Mouse (Mus musculus) stomach, embryonic 15.5 days (tissue): ENCODE results near the gene Gart. TPM values are rescaled to one million over a fixed set of nuclear protein-coding genes. Genes with fewer than 3 reads are reported as not detected.

ENCODE experiments used
- ATAC-seq: fragments of 200-750 bp; cut with Nextera tagmentation; 2 replicates; pipeline ENCODE4 v1.8.0; 2017; ENCODE audit warnings: low read depth, moderate number of reproducible peaks, moderate TSS enrichment; ENCODE audit not compliant: insufficient read depth, low FRiP score
- H3K27ac ChIP-seq: fragments of 300-500 bp; sonication (generic); 2 replicates; pipeline ENCODE4 v1.5.1; 2015; ENCODE audit warnings: mild to moderate bottlenecking, inconsistent platforms
- H3K27me3 ChIP-seq: fragments of 300-500 bp; sonication (generic); replicated peaks from 2 replicates; pipeline ENCODE4 v1.6.1; 2015; ENCODE audit warnings: inconsistent platforms
- H3K36me3 ChIP-seq: fragments of 300-500 bp; sonication (generic); 2 replicates; pipeline ENCODE4 v1.6.1; 2015; ENCODE audit warnings: inconsistent platforms
- H3K4me1 ChIP-seq: fragments of 300-500 bp; sonication (generic); 2 replicates; pipeline ENCODE4 v1.6.1; 2015; ENCODE audit warnings: inconsistent platforms
- H3K4me2 ChIP-seq: fragments of 300-500 bp; sonication (generic); 2 replicates; pipeline ENCODE4 v1.6.1; 2015; ENCODE audit warnings: mild to moderate bottlenecking, inconsistent platforms
- H3K4me3 ChIP-seq: fragments of 300-500 bp; sonication (generic); replicated peaks from 2 replicates; pipeline ENCODE4 v1.5.1; 2015; ENCODE audit warnings: inconsistent platforms
- H3K9ac ChIP-seq: fragments of 300-500 bp; sonication (generic); 2 replicates; pipeline ENCODE4 v1.6.1; 2015; ENCODE audit warnings: inconsistent platforms
- H3K9me3 ChIP-seq: fragments of 300-500 bp; sonication (generic); 2 replicates; pipeline ENCODE4 v1.6.1; 2016; ENCODE audit warnings: inconsistent platforms
- WGBS: fragments of 180-500 bp; shearing (Covaris S2); methylation state at CpG from one replicate; pipeline ENCODE4 v1.1.7; 2015; 5-methylcytosine and 5-hydroxymethylcytosine counted together
- polyA plus RNA-seq: library from polyadenylated mRNA; unstranded; fragments of >200 nt; fragmentation: Nextera tagmentation; extraction: Ambion mirVana; gene quantifications from 2 replicates; pipeline ENCODE4 v1.2.1, GENCODE M21; 2015

Gart gene
- polyA plus RNA-seq, 1 experiment from 2014 or later: 107 TPM

DNA sequence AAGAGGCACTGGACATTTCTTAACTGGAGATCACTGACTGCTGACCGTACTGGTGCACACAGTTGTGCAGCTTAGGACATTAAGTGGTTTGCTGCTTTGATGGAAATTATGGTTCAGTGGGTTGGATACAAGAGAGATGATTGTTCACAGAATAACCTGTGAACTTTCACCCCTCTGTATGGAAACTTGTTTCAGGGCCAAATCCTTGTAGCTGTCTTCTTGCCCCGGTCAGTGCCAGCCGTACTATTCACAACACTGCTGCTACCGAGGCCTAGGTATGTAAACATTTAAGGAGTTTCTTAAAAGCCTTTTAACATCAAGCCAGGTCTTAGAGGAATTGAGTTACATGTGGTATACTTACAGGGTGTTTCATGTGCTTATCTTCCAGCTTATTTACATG lies 27.7 kb upstream of the Gart start:
- no peaks in the 10 kb centered on the region for H3K27me3 ChIP-seq
- ATAC-seq: no peak
- H3K36me3 ChIP-seq: peaks cover 57% of the 10 kb centered on the region
- no peaks in the 10 kb centered on the region for H3K4me1 ChIP-seq
- H3K4me3 ChIP-seq: no peak overlapping the region
- H3K9me3 ChIP-seq: no peaks in the 10 kb centered on the region
- no peak overlapping the region for H3K9ac ChIP-seq
- no peak overlapping the region for H3K4me2 ChIP-seq
- H3K27ac ChIP-seq: no peak overlapping the region
- 50% methylated on average over 4 of the region's 4 CpGs for WGBS

DNA sequence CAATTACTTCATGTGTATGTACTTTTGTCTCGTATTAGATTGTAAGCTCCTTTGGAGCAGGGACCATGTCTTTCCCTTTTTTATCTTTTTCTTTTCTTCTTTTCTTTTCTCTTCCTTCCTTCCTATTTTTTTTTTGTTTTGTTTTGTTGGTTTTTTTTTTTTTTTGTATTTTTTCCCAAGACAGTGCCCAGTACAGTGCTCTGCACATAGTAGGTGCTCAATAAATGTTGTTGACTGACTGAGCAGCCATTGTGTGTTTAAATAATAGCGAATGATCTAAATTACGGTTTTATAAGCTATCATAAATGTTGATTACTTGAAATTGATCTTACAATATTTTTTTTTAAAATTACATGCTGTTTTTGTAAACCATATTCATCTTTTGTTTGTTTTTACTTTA lies 17.0 kb upstream of the Gart start:
- H3K9ac ChIP-seq: no peak overlapping the region
- no peak overlapping the region for H3K4me2 ChIP-seq
- no peak for ATAC-seq
- 94% methylated on average over 3 of the region's 3 CpGs for WGBS
- no peaks in the 10 kb centered on the region for H3K4me1 ChIP-seq
- no peaks in the 10 kb centered on the region for H3K9me3 ChIP-seq
- H3K27ac ChIP-seq: no peak overlapping the region
- no peak overlapping the region for H3K4me3 ChIP-seq
- peaks cover 52% of the 10 kb centered on the region for H3K36me3 ChIP-seq
- no peaks in the 10 kb centered on the region for H3K27me3 ChIP-seq

DNA sequence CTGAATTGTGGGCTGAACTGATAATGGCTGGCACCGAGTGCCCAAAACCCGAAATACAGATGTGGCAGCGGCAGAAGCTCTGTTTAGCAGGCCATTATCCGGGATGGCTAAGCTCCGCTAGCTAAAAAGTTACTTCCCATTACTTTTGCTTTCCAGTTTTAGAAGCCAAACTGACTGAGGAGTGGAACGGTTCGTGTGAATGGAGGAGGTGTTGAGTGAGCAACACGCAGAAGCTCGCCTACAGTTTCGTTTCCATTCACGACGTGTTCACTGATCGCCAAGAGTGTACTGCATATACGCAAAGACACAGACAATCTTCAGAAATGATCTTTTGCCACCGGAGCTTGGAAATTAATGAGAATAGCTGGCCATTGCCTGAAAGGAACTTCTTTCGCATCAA lies 15.6 kb upstream of the Gart start:
- H3K27ac ChIP-seq: no peak overlapping the region
- ATAC-seq: no peak
- H3K9me3 ChIP-seq: no peaks in the 10 kb centered on the region
- peaks cover 64% of the 10 kb centered on the region for H3K36me3 ChIP-seq
- no peak overlapping the region for H3K4me3 ChIP-seq
- no peak overlapping the region for H3K9ac ChIP-seq
- H3K4me2 ChIP-seq: no peak overlapping the region
- no peaks in the 10 kb centered on the region for H3K27me3 ChIP-seq
- no peaks in the 10 kb centered on the region for H3K4me1 ChIP-seq
- WGBS: 92% methylated on average over 16 of the region's 16 CpGs

DNA sequence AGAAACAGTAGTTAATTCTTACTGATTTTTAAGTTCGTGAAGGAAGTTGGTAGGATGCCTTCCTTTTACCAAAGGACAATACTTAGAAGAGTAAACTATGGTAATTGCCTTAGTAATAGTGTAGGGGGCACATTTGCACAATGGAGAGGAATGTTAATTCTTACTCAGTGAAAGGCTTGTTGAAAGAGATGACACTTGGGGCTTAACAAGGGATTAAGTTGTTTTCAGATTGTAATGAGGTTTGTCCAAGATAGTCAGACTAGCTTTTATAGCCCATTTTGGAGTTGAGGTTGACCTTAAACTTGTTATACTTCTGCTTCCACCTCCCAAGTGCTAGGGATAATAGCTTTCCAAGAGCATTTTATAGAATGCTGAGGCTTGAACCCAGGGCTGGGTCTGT lies 14.6 kb upstream of the Gart start:
- ATAC-seq: no peak
- WGBS: 65% methylated on average over 1 of the region's 1 CpGs
- Histone ChIP-seq H3K9me3 (no peaks in the 10 kb centered on the region), H3K4me2 (no peak overlapping the region), H3K9ac (no peak overlapping the region), H3K36me3 (peaks cover 67% of the 10 kb centered on the region), H3K27me3 (no peaks in the 10 kb centered on the region), H3K4me3 (no peak overlapping the region), H3K4me1 (no peaks in the 10 kb centered on the region), H3K27ac (no peak overlapping the region)

DNA sequence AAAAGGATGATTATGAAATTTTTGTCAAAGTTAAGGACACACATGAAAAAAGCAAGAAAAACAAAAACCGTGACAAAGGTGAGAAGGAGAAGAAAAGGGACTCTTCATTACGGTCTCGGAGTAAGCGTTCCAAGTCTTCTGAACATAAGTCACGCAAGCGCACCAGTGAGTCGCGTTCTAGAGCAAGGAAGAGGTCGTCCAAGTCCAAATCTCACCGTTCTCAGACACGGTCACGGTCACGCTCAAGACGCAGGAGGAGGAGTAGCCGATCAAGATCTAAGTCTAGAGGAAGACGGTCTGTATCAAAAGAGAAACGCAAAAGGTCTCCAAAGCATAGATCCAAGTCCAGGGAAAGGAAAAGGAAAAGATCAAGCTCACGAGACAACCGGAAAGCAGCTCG lies 13.0 kb upstream of the Gart start:
- Histone ChIP-seq H3K9me3 (no peaks in the 10 kb centered on the region), H3K4me3 (no peak overlapping the region), H3K27me3 (no peaks in the 10 kb centered on the region), H3K4me1 (no peaks in the 10 kb centered on the region), H3K36me3 (peaks cover 71% of the 10 kb centered on the region), H3K9ac (no peak overlapping the region), H3K4me2 (no peak overlapping the region), H3K27ac (no peak overlapping the region)
- ATAC-seq: no peak
- 96% methylated on average over 20 of the region's 20 CpGs for WGBS

DNA sequence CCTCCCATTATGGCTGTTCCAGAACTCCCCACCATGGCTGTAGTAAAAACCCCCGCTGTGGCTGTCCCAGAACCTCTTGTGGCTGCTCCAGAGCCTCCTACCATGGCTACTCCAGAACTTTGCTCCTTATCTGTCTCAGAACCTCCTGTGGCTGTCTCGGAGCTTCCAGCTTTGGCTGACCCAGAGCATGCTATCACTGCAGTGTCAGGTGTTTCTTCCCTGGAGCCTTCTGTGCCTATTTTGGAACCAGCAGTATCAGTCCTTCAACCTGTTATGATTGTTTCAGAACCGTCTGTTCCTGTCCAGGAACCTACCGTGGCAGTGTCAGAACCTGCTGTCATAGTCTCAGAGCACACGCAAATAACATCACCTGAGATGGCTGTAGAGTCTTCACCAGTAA lies 11.7 kb upstream of the Gart start:
- Histone ChIP-seq H3K9ac (no peak overlapping the region), H3K27me3 (no peaks in the 10 kb centered on the region), H3K27ac (no peak overlapping the region), H3K4me3 (no peak overlapping the region), H3K4me2 (no peak overlapping the region), H3K4me1 (no peaks in the 10 kb centered on the region), H3K36me3 (peaks cover 71% of the 10 kb centered on the region), H3K9me3 (no peaks in the 10 kb centered on the region)
- WGBS: 93% methylated on average over 5 of the region's 5 CpGs
- ATAC-seq: no peak

DNA sequence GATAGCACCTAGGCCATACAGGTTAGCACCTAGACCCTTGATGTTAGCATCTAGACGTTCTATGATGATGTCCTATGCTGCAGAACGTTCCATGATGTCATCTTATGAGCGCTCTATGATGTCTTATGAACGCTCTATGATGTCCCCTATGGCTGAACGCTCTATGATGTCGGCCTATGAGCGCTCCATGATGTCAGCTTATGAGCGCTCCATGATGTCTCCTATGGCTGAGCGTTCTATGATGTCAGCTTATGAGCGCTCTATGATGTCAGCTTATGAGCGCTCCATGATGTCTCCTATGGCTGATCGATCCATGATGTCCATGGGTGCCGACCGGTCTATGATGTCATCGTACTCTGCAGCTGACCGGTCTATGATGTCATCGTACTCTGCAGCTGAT lies 10.5 kb upstream of the Gart start:
- Histone ChIP-seq H3K36me3 (peaks cover 68% of the 10 kb centered on the region), H3K27me3 (no peaks in the 10 kb centered on the region), H3K4me1 (peaks cover 3% of the 10 kb centered on the region; the same call in 1 of the 2 replicates), H3K27ac (no peak overlapping the region), H3K9me3 (no peaks in the 10 kb centered on the region), H3K4me3 (no peak overlapping the region), H3K4me2 (no peak overlapping the region), H3K9ac (no peak overlapping the region)
- 98% methylated on average over 17 of the region's 17 CpGs for WGBS
- ATAC-seq: peak; percentile 27; the same call in 1 of the 2 replicates

DNA sequence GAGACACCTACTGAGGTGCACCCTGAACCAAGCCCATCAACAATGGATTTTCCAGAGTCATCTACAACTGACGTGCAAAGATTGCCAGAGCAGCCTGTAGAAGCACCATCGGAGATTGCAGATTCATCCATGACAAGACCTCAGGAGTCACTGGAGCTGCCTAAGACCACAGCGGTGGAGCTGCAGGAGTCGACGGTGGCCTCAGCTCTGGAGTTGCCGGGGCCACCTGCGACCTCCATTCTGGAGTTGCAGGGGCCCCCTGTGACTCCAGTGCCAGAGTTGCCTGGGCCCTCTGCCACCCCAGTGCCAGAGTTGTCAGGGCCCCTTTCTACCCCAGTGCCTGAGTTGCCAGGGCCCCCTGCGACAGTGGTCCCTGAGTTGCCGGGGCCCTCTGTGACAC lies 8.5 kb upstream of the Gart start:
- H3K4me1 ChIP-seq: peaks cover 5% of the 10 kb centered on the region; the same call in 1 of the 2 replicates
- WGBS: 97% methylated on average over 9 of the region's 9 CpGs
- H3K9me3 ChIP-seq: no peaks in the 10 kb centered on the region
- no peak overlapping the region for H3K9ac ChIP-seq
- no peak overlapping the region for H3K4me2 ChIP-seq
- no peaks in the 10 kb centered on the region for H3K27me3 ChIP-seq
- ATAC-seq: no peak
- no peak overlapping the region for H3K4me3 ChIP-seq
- H3K27ac ChIP-seq: no peak overlapping the region
- peaks cover 69% of the 10 kb centered on the region for H3K36me3 ChIP-seq

DNA sequence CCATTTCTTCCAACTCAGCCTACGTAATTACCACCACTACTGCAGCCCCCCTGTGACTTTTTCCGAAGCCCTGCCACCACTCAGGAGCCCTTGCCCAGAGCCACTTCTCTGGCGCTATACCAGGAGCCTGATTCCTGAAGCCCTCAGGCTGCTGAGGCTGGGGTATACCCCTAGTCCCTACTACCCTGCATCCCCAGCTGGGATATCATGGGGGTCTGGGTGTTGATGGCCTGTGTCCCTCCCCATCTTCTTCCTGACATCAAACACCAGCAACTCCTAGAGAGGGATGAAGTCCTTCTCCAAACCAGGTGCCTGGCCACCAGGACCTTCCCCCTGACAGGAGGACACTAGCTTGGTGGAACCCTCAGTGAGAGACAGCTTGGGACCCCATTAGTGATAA lies 5.4 kb upstream of the Gart start:
- Histone ChIP-seq H3K9ac (no peak overlapping the region), H3K4me2 (no peak overlapping the region), H3K27me3 (no peaks in the 10 kb centered on the region), H3K27ac (no peak overlapping the region), H3K4me1 (peaks cover 9% of the 10 kb centered on the region), H3K36me3 (peaks cover 38% of the 10 kb centered on the region), H3K4me3 (no peak overlapping the region), H3K9me3 (no peaks in the 10 kb centered on the region)
- WGBS: 93% methylated on average over 3 of the region's 3 CpGs
- ATAC-seq: no peak

DNA sequence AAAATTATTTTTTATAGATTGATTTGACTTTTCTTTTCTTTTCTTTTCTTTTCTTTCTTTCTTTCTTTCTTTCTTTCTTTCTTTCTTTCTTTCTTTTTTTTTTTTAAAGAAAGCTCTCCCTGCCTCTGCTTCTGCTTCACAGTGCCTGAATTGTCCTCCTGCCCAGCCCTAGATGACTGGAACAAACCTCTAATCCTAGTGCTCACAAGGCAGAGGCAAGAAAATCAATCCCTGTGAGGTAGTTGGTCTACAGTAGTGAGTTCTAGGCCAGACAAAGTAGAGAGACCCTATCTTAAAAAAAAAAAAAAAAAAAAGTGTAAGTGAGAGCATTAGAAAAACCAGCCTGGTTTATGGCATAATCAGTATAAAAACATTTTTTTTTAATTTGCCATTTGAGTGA lies 3.0 kb upstream of the Gart start:
- Histone ChIP-seq H3K9ac (no peak overlapping the region), H3K4me3 (no peak overlapping the region), H3K4me2 (no peak overlapping the region), H3K27ac (no peak overlapping the region), H3K4me1 (peaks cover 9% of the 10 kb centered on the region), H3K27me3 (no peaks in the 10 kb centered on the region), H3K9me3 (no peaks in the 10 kb centered on the region), H3K36me3 (peaks cover 14% of the 10 kb centered on the region)
- ATAC-seq: no peak

DNA sequence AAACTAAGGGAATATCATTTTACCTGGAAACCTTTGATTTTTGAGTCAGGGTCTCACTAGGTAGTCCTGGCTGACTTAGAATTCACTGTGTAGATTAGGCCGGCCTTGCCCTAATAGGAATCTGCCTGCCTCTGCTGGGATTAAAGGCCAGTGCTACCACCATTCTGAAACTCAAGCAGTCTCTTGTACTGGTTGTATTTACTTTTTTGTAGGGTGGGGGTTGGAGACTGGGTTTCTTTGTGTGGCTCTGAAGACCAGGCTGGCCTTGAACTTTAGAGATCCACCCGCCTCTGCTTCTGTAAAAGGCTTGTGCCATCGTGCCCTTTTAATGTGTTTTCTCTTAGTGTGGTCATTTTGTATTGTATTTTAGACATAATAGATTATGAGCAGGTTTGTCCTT lies 2.5 kb upstream of the Gart start:
- H3K27ac ChIP-seq: no peak overlapping the region
- ATAC-seq: no peak
- H3K36me3 ChIP-seq: peaks cover 12% of the 10 kb centered on the region
- peak overlapping the region; percentile 57 for H3K4me2 ChIP-seq
- no peak overlapping the region; the same call in 1 of the 2 replicates for H3K9ac ChIP-seq
- peaks cover 9% of the 10 kb centered on the region for H3K4me1 ChIP-seq
- H3K4me3 ChIP-seq: peak overlapping the region; percentile 27
- no peaks in the 10 kb centered on the region for H3K27me3 ChIP-seq
- H3K9me3 ChIP-seq: no peaks in the 10 kb centered on the region
- WGBS: 56% methylated on average over 3 of the region's 3 CpGs

DNA sequence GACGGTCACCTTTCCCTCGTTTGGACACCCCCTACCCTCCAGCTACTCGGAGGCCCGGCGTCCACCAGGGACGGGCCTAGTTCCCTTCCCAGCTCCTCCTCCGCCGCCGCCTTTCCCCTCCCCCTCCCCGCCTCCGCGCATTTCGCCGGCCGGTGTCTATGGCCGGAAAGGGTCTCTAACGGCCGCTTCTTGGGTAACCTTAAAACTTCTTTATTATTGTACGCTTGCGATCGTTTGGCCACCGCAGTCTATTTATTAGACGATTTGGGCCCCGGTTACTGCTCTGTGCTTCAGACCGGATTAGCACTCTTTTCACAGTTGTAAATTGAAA lies 1.4 kb upstream of the Gart start:
- Histone ChIP-seq H3K9ac (peak overlapping the region; percentile 80), H3K36me3 (peaks cover 7% of the 10 kb centered on the region), H3K4me3 (peak overlapping the region; percentile 76), H3K27me3 (no peaks in the 10 kb centered on the region), H3K4me1 (peaks cover 9% of the 10 kb centered on the region), H3K9me3 (no peaks in the 10 kb centered on the region), H3K4me2 (peak overlapping the region; percentile 56), H3K27ac (peak overlapping the region; percentile 99)
- peak; percentile 62 for ATAC-seq
- WGBS: under 1% methylated on average over 25 of the region's 25 CpGs

DNA sequence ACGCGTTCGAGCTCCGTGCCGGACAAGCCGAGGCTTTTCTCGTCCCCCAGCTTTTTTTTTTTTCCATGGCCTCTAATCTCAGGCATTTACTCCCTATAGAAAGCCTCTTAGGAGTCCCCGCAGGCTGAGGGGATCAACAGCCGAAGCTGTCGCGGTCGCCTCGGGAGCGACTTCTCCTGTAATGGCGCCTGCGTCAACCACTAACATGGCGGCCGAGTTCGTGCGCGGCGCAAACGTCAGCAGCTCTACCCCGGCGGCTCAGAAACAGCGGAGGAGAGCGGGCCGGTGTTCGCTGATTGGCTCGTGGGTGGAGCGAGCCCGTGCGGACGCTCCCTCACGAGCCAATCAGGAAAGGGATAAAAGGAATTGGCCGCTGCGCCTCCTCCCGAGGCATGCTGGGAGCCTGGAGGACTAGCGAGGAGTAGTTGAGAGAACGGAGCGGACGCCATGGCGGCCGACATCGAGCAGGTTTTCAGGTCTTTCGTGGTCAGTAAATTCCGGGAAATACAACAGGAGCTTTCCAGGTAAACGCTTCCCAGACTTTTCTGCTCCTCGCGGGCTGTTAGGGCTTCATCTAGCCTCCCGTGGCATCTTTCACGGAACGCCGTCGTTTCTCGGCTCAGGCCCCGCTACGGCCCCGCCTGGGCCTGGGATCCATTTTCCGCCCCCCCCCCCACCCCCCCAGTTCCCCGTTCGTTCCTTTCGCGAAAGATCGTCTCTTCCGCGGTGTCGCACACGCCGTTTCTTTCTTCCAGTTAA lies 888 bp upstream of the Gart start, which contains the start of gene Son:
Gene Son (plus strand): TSS at position 46 of the 759 bp plus-strand sequence.
- WGBS: under 1% methylated on average over 67 of the region's 70 CpGs
- peak; percentile 95 for ATAC-seq

More for the DNA sequence above, 888 bp upstream of the Gart start, which contains the start of gene Son:
- Histone ChIP-seq H3K27ac (peak within 1 kb of the TSS; percentile 99), H3K4me2 (peak within 1 kb of the TSS; percentile 97), H3K27me3 (no peaks in the 10 kb centered on the region), H3K9ac (peak within 1 kb of the TSS; percentile 89), H3K4me3 (peak within 1 kb of the TSS; percentile 76), H3K36me3 (peaks cover 7% of the 10 kb centered on the region), H3K4me1 (peaks cover 9% of the 10 kb centered on the region), H3K9me3 (no peaks in the 10 kb centered on the region)
